Comparison of ENCODE assay signal across 17 mouse cellular contexts in the genomic region with DNA sequence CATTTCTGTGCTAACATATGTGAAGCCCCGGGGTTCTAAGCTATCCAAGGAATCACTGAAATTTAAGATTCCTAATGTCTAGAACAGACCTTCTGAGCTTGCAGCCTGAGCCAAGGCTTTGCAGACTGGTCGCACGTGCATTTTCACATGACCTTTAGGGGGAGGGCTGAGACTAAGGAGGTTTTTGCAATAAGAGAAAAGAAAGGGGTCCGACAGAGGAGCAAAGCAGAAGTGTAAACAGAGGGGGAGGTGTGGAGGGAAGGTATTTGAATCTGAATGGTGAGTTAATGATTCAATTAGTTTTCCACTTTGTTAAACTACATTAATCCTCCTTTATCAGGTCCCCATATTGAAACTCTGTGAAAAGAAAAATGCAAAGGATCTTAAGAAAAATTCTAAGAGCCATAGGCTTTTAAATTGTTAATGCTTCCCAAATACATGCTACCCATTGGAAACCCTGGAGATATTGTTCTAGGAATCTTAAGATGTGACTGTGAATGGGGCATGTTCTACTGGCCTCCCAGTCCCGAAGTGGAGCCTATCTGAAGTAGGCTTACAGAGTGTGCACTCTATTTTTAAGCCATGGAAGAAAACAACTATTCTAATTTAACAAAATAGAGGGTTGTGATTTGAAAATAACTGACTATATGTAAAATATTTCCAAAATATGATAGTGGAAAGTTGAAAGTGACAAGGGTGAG.
DNase-seq lines count a peak whose midpoint lies in the region; ATAC-seq and TF ChIP-seq lines count a peak whose summit lies in the region.
"Had no signal": no experiment of that assay in that cellular context is flagged by ENCODE, and none has a peak within 500 bp of the region (broad histone marks: within the 10 kb centered on the region; RNA-seq: fewer than 3 reads in every experiment).

No protein-coding gene starts in this region.

- H3K9ac ChIP-seq in hindbrain, embryonic 12.5 days, result no peak overlapping the region
- H3K9ac ChIP-seq in hindbrain, postnatal 0 days (replicated peaks; ENCODE audit: low read length), result no peak overlapping the region
- no peak overlapping the region for H3K9ac ChIP-seq in midbrain, embryonic 13.5 days (replicated peaks)
- no peak overlapping the region for H3K9ac ChIP-seq in midbrain, embryonic 15.5 days
- no peak overlapping the region for H3K9ac ChIP-seq in forebrain, embryonic 12.5 days
- H3K9ac ChIP-seq: heart, embryonic 12.5 days; liver, embryonic 15.5 days had no signal

- 9% methylated on average over 5 of the region's 5 CpGs for WGBS in hindbrain, embryonic 12.5 days
- WGBS in hindbrain, postnatal 0 days, result 17% methylated on average over 5 of the region's 5 CpGs
- WGBS in midbrain, embryonic 13.5 days, result 7% methylated on average over 5 of the region's 5 CpGs
- 8% methylated on average over 5 of the region's 5 CpGs for WGBS in midbrain, embryonic 15.5 days
- WGBS in forebrain, embryonic 12.5 days, result 4% methylated on average over 5 of the region's 5 CpGs

- no peak overlapping the region for H3K4me3 ChIP-seq in hindbrain, embryonic 12.5 days
- H3K4me3 ChIP-seq in hindbrain, postnatal 0 days (ENCODE audit: low read length), result no peak overlapping the region
- H3K4me3 ChIP-seq in midbrain, embryonic 13.5 days (replicated peaks), result no peak overlapping the region
- H3K4me3 ChIP-seq in midbrain, embryonic 15.5 days, result no peak overlapping the region
- H3K4me3 ChIP-seq in forebrain, embryonic 12.5 days (replicated peaks), result no peak overlapping the region
- H3K4me3 ChIP-seq: embryonic facial prominence, embryonic 10.5 days; heart, embryonic 12.5 days; liver, embryonic 15.5 days had no signal

- peaks cover 2% of the 10 kb centered on the region; the same call in 1 of the 2 replicates for H3K4me1 ChIP-seq in hindbrain, embryonic 12.5 days
- H3K4me1 ChIP-seq in hindbrain, postnatal 0 days (ENCODE audit: insufficient read depth, low read length), result no peaks in the 10 kb centered on the region
- 0 out of 2 replicates have a peak, but pooled peaks cover 2% of the 10 kb centered on the region for H3K4me1 ChIP-seq in midbrain, embryonic 13.5 days (replicated peaks)
- no peaks in the 10 kb centered on the region for H3K4me1 ChIP-seq in midbrain, embryonic 15.5 days
- peaks cover 8% of the 10 kb centered on the region for H3K4me1 ChIP-seq in forebrain, embryonic 12.5 days
- H3K4me1 ChIP-seq: liver, embryonic 15.5 days had no signal

- TF ChIP-seq CTCF in hindbrain, postnatal 0 days (IDR thresholded peaks at IDR 0.05; ENCODE audit: low read depth), result no peak

- no peaks in the 10 kb centered on the region for H3K36me3 ChIP-seq in hindbrain, embryonic 12.5 days
- H3K36me3 ChIP-seq in hindbrain, postnatal 0 days (ENCODE audit: insufficient read depth, low read length), result no peaks in the 10 kb centered on the region
- H3K36me3 ChIP-seq in midbrain, embryonic 13.5 days, result no peaks in the 10 kb centered on the region
- H3K36me3 ChIP-seq in midbrain, embryonic 15.5 days (replicated peaks), result no peaks in the 10 kb centered on the region
- no peaks in the 10 kb centered on the region for H3K36me3 ChIP-seq in forebrain, embryonic 12.5 days (replicated peaks)
- H3K36me3 ChIP-seq: embryonic facial prominence, embryonic 10.5 days; heart, embryonic 12.5 days; liver, embryonic 15.5 days had no signal

- no peaks in the 10 kb centered on the region for H3K27me3 ChIP-seq in hindbrain, embryonic 12.5 days
- no peaks in the 10 kb centered on the region for H3K27me3 ChIP-seq in hindbrain, postnatal 0 days (ENCODE audit: insufficient read depth, low read length)
- H3K27me3 ChIP-seq in midbrain, embryonic 13.5 days, result peaks cover 31% of the 10 kb centered on the region
- peaks cover 6% of the 10 kb centered on the region for H3K27me3 ChIP-seq in midbrain, embryonic 15.5 days (replicated peaks)
- H3K27me3 ChIP-seq in forebrain, embryonic 12.5 days, result peaks cover 22% of the 10 kb centered on the region
- H3K27me3 ChIP-seq: heart, embryonic 12.5 days; liver, embryonic 15.5 days had no signal

- no peak for DNase-seq in hindbrain, postnatal 0 days (ENCODE audit: low spot score)
- no peak for DNase-seq in ovary, postnatal 36 days (ENCODE audit: low spot score)
- DNase-seq: cerebellum, adult 9-11 months; gastrocnemius, postnatal 36 days; kidney, postnatal 25 days; retina, postnatal 1 day; right cerebral cortex, postnatal 4 days; thymus, postnatal 4 days had no signal

- H3K4me2 ChIP-seq in hindbrain, embryonic 12.5 days (replicated peaks), result no peak overlapping the region
- H3K4me2 ChIP-seq in hindbrain, postnatal 0 days (ENCODE audit: low read depth, low read length), result no peak overlapping the region
- no peak overlapping the region for H3K4me2 ChIP-seq in midbrain, embryonic 13.5 days (replicated peaks)
- no peak overlapping the region for H3K4me2 ChIP-seq in midbrain, embryonic 15.5 days
- H3K4me2 ChIP-seq in forebrain, embryonic 12.5 days, result no peak overlapping the region
- H3K4me2 ChIP-seq: heart, embryonic 12.5 days; liver, embryonic 15.5 days had no signal

- H3K9me3 ChIP-seq in hindbrain, embryonic 12.5 days (replicated peaks), result no peaks in the 10 kb centered on the region
- no peaks in the 10 kb centered on the region for H3K9me3 ChIP-seq in hindbrain, postnatal 0 days (ENCODE audit: low read length)
- no peaks in the 10 kb centered on the region for H3K9me3 ChIP-seq in midbrain, embryonic 13.5 days
- no peaks in the 10 kb centered on the region for H3K9me3 ChIP-seq in midbrain, embryonic 15.5 days
- H3K9me3 ChIP-seq in forebrain, embryonic 12.5 days, result no peaks in the 10 kb centered on the region
- H3K9me3 ChIP-seq: embryonic facial prominence, embryonic 10.5 days; heart, embryonic 12.5 days; liver, embryonic 15.5 days had no signal

- 0 out of 2 replicates have a peak, but pooled peaks have one; percentile 35 for ATAC-seq in hindbrain, embryonic 12.5 days (ENCODE audit: low FRiP score)
- no peak for ATAC-seq in hindbrain, postnatal 0 days
- ATAC-seq in midbrain, embryonic 13.5 days, result peak; percentile 69; the same call in 1 of the 2 replicates
- ATAC-seq in midbrain, embryonic 15.5 days (replicated peaks), result no peak
- peak; percentile 90 for ATAC-seq in forebrain, embryonic 12.5 days (ENCODE audit: low FRiP score)
- no peak for ATAC-seq in monocyte, adult 5-6 weeks (replicated peaks; ENCODE audit: insufficient number of reproducible peaks, low FRiP score, low TSS enrichment, poor library complexity, severe bottlenecking)
- ATAC-seq: lung, postnatal 0 days had no signal

- H3K27ac ChIP-seq in hindbrain, embryonic 12.5 days, result no peak overlapping the region
- H3K27ac ChIP-seq in hindbrain, postnatal 0 days, result no peak overlapping the region
- no peak overlapping the region for H3K27ac ChIP-seq in midbrain, embryonic 13.5 days
- no peak overlapping the region for H3K27ac ChIP-seq in midbrain, embryonic 15.5 days
- H3K27ac ChIP-seq in forebrain, embryonic 12.5 days, result no peak overlapping the region
- H3K27ac ChIP-seq: embryonic facial prominence, embryonic 10.5 days; liver, embryonic 15.5 days had no signal

Comparison
In these comparisons a context has a peak if more than half of its experiments do, and no peak if none do; other contexts are left out.
1. ATAC-seq: peak in hindbrain, embryonic 12.5 days (single experiment), midbrain, embryonic 13.5 days (single experiment) and forebrain, embryonic 12.5 days (single experiment); none in hindbrain, postnatal 0 days (single experiment), midbrain, embryonic 15.5 days (single experiment) and monocyte, adult 5-6 weeks (single experiment).